Mouse (Mus musculus) 3134 (cell line): ENCODE results near the gene Iqcf4.
A peak's percentile ranks its signal among the peaks of the same experiment; 100 is the strongest.

Source experiments
- DNase-seq: peaks from one replicate; pipeline ENCODE4 v3.0.0-alpha.2; 2011; ENCODE audit warnings: low spot score; ENCODE audit not compliant: insufficient read length; ENCODE audit errors: extremely low read depth

Iqcf4 gene

GRCm38 (mm10) chr9:106570896-106571295, at the start of gene Iqcf4:
Iqcf4 (minus strand) TSS chr9:106570996.
- DNase-seq: no peak

- no peak for DNase-seq
Measured at GRCm38 (mm10) chr9:106617496-106617895, 46.7 kb upstream of the Iqcf4 start.

DNA sequence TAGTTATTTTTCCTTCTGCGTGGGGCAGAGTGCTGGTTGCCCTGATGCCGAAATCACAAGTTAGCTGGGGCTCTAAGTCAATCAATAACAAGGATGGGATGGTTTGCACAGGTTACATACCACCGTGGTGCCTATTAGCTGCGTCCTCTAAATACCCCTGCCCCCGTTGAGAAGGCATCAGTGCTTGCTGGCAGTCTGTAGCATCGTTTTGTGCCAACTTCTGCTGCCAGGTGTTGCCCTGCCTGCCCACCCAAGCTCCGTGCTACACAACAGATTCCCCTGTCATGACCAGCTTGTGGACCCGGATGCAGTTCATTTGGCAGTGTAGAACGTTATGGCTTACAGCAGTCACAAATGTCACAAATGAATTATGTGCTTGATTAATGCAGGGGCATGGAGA, 45.5 kb upstream of the Iqcf4 start:
- no peak for DNase-seq

- no peak for DNase-seq
Measured at GRCm38 (mm10) chr9:106614616-106615015, 43.8 kb upstream of the Iqcf4 start.

- DNase-seq: no peak
Measured at GRCm38 (mm10) chr9:106613951-106614350, 43.2 kb upstream of the Iqcf4 start.

- DNase-seq: no peak
Measured at GRCm38 (mm10) chr9:106610727-106611126, 39.9 kb upstream of the Iqcf4 start.

DNA sequence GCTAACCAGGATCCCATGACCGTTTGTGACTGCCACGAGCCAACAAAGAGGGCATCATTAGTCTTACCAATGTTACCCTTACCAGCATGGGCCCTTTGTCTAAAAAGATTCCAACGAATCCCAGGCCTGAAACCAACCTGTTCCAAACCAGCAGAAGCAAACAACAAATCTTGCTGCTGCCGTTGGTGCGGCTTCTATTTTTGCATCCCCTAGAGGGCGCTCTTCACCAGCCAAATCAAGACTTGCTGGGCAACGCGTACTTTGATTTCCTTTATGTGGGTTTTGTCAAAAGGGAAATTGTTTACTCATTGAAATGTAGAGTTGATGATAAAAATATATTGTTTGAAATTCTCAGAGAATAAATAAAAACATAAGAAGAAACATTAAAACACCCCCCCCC, 29.8 kb upstream of the Iqcf4 start:
- DNase-seq: no peak

DNA sequence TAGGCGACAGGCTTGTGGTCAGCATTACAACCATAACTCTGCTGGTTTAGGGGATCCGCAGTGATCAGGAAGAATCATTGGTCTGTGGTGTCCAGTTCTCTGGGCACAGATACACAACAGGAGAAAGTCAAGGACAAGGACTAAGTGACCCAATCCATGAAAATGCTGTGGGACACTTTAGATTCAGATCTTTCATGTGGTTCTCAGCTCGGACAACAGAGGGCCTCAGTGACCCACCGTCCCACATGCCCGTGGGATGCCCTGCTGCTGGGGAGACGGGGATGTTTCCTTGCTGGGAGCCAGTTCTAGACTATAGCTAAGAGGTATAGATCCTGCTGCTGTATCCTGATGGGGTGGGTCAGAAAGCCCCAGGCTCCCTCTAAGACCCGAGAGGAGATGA, 27.7 kb upstream of the Iqcf4 start:
- no peak for DNase-seq

DNA sequence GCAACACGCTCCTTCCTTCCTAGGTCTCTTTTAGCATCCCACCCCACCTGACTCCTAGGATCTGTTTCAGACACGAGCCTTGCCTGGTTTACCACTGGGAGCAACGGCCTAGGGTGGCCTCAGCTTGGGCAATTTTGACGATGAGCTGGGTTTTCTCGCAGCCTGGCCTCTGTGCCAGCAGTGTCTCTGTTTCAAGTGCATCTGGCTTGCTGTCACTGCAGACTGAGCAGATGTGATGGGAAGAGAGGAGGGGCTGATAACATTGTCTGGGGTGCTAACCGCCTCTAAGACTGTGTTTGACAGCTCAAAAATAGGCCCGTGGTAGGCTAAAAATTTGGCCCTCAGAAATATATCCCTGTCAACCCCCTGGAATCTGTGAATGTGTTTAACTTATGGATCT, 25.0 kb upstream of the Iqcf4 start:
- DNase-seq: peak; percentile 71

DNA sequence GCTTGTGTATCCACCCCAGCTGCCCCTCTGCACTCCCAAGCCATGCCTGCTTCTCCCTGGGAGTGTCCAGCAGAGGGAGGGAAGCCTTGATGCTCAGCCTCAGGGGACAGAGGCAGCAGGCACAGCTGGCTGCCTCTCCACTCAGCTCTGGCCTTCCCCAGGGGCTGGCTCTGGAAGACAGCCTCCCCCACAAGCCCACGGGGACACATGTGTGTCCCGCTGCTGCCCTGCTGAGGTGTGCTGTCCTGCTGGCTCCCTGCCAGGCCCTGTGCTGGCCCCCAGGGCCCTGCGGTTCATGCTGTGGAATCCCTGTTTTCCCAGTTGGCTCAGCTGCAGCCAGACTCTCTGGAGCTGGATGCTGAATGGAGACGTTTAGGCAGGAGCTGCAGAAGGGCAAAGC, 24.6 kb upstream of the Iqcf4 start:
- peak; percentile 73 for DNase-seq

- no peak for DNase-seq
Measured at GRCm38 (mm10) chr9:106592158-106592557, 21.4 kb upstream of the Iqcf4 start.

DNA sequence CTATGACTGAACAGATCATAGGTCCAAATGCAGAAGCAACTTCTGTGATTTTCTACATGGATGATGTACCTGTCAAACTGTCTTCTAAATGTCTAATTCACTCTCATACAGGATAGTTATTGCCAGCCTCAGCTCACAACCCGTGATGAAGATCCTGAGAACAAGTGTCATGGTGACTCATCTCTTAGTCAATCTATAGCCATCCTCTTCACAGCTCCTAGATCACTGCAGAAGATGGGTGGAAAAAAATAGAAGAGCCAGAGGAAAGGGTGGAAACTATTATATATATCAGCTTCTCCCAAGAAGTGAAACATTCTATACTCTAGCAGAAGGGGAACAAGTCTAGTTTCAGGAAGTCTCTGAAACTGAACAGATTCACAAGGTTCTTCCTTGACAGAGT, 11.8 kb upstream of the Iqcf4 start:
- DNase-seq: no peak

- DNase-seq: no peak
Measured at GRCm38 (mm10) chr9:106580016-106580415, 9.2 kb upstream of the Iqcf4 start.

- no peak for DNase-seq
Measured at GRCm38 (mm10) chr9:106576112-106576511, 5.3 kb upstream of the Iqcf4 start.

GRCm38 (mm10) chr9:106573366-106573765, 2.6 kb upstream of the Iqcf4 start:
- no peak for DNase-seq

- peak; percentile 53 for DNase-seq
Measured at GRCm38 (mm10) chr9:106572186-106572585, 1.4 kb upstream of the Iqcf4 start.

DNA sequence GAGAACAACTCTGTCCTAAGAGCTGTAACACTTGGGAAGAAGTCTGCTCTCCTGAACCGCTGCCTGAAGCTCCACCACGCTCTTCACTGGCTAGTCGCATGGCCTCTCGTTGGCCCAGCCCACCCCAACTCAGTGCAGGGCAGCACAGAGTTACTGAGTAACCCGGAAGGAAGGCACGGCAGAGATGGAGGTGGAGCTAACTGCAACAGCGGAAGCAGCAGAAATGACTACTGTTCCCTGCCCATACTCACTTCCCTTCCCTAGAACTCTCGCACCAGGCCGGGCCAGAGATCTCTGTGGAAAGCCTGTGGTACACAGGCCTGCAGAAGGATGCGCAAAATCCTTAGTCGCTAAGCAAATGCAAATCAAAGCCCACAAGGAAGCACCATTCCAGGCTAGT, 4.4 kb downstream of the Iqcf4 start:
- DNase-seq: no peak

GRCm38 (mm10) chr9:106564025-106564424, 6.8 kb downstream of the Iqcf4 start:
- no peak for DNase-seq

DNA sequence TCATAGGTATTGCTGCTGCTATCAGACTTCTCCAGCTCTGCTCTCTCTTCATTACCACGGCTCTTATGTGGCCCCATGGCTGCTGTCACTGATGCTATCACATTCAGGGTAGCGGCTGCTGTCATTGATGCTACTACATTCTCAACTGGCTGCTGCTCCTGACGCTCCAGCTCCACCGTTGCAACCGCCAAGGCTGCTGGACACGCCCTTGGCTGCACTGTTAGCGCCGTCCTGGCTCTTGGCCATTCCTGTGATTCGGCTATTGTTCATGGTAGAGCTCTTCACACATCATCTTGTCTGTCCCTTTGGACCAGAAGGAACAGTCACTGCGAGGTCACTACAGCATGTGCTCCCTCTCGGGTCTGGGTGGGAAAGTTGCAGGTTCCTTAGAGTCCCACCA, 8.5 kb downstream of the Iqcf4 start:
- DNase-seq: peak; percentile 25

GRCm38 (mm10) chr9:106561531-106561930, 9.3 kb downstream of the Iqcf4 start, which contains the start of gene Iqcf3:
Iqcf3 (minus strand) TSS chr9:106561631.
- no peak for DNase-seq

DNA sequence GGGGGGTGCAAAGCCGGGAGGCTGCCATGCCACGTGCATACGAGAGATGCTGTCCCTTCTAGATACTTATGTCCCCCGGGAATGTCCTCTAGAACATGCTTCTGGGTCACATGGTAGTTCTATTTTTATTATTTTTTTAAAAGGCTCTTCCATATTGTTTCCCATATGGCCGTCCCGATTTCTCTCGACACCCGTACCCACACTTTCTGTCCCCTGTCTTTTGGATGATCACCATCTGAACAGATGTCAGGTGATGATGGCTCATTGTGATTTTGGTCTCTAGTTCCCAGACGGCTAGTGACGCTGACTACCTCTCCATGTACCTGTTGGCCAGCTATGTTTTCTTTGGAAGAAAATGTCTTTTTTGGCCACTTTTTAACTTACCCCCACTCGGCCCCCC, 35.8 kb downstream of the Iqcf4 start:
- DNase-seq: no peak

DNA sequence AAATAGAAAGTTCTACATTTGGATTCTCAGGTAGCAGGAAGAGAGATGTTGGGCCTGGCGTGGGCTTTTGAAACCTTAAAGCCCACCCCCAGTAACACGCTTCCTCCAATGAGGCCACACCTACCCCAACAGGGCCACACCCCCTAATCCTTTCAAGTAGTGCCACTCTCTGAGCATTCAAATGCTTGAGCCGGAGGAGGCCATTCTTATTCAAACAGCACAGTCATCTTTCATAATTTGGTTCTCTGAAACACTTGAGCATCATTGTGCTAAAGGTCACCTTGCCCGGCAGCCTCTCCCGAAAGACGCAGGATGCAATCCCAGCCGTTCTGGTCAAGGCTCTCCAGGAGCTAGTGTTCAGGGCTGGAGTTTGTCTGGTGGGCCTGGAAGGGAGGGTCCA, 36.5 kb downstream of the Iqcf4 start:
- no peak for DNase-seq

GRCm38 (mm10) chr9:106531833-106532232, 39.0 kb downstream of the Iqcf4 start:
- peak; percentile 20 for DNase-seq

- no peak for DNase-seq
Measured at GRCm38 (mm10) chr9:106519909-106520308, 50.9 kb downstream of the Iqcf4 start.
